Comparison of ENCODE assay signal across 9 mouse cellular contexts in genomic region chr3:24605485-24605884, GRCm38 (mm10).
DNase-seq lines count a peak whose midpoint lies in the region; ATAC-seq lines count a peak whose summit lies in the region.
"Had no signal": no experiment of that assay in that cellular context is flagged by ENCODE, and none has a peak within 500 bp of the region (broad histone marks: within the 10 kb centered on the region; RNA-seq: fewer than 3 reads in every experiment).

No protein-coding gene starts in this region.

- H3K27me3 ChIP-seq in forebrain, embryonic 16.5 days (replicated peaks; ENCODE audit: control insufficient read depth, insufficient read depth, low read length): no peaks in the 10 kb centered on the region

- no peaks in the 10 kb centered on the region for H3K36me3 ChIP-seq in forebrain, embryonic 16.5 days (ENCODE audit: control insufficient read depth, insufficient read depth)

- no peak overlapping the region for H3K27ac ChIP-seq in forebrain, embryonic 16.5 days (ENCODE audit: low read length)

- H3K9me3 ChIP-seq in forebrain, embryonic 16.5 days (ENCODE audit: control insufficient read depth, low read length): no peaks in the 10 kb centered on the region

- no peak overlapping the region for H3K4me3 ChIP-seq in forebrain, embryonic 16.5 days (replicated peaks; ENCODE audit: low read length)

- no peak overlapping the region for H3K4me2 ChIP-seq in forebrain, embryonic 16.5 days (ENCODE audit: low read length)

- H3K9ac ChIP-seq in forebrain, embryonic 16.5 days (replicated peaks; ENCODE audit: low read depth, low read length): no peak overlapping the region

- DNase-seq in cerebellum, adult 9-11 months: peak; percentile 9
- no peak for DNase-seq in cerebellum, adult 8-10 months
- DNase-seq in Muller cell, postnatal 12 days (ENCODE audit: inconsistent ontology term): peak; percentile 68
- peak; percentile 49 for DNase-seq in mesoderm, embryonic 11.5 days (ENCODE audit: low read depth, low spot score)
- DNase-seq in thymus, postnatal 4 days: no peak
- DNase-seq in left cerebral cortex, adult 11 months (ENCODE audit: low spot score): no peak
- DNase-seq in liver: no peak
- DNase-seq: lung, adult 18-20 months had no signal

- H3K4me1 ChIP-seq in forebrain, embryonic 16.5 days (replicated peaks; ENCODE audit: control insufficient read depth, insufficient read depth, low read length): peaks cover 5% of the 10 kb centered on the region

- ATAC-seq in forebrain, embryonic 16.5 days: peak; percentile 93

Comparison
In these comparisons a context has a peak if more than half of its experiments do, and no peak if none do; other contexts are left out.
1. DNase-seq: peak in cerebellum, adult 9-11 months (single experiment), Muller cell, postnatal 12 days (single experiment) and mesoderm, embryonic 11.5 days (single experiment); none in cerebellum, adult 8-10 months (single experiment), thymus, postnatal 4 days (single experiment), left cerebral cortex, adult 11 months (single experiment) and liver (single experiment).